Mouse (Mus musculus) left cerebral cortex, adult 18-20 months (tissue): Measurements from ENCODE around the gene Hist2h2bb. TPM values are rescaled to one million over a fixed set of nuclear protein-coding genes. Genes with fewer than 3 reads are reported as not detected.
A peak's percentile ranks its signal among the peaks of the same experiment; 100 is the strongest.
"Not testable (repeated sequence)": the region's sequence is repeated elsewhere in the genome, so short reads cannot be mapped to it uniquely, and the experiment has no call there.

ENCODE experiments used
- DNase-seq, 2 experiments: peaks; one replicate each; pipeline ENCODE4 v3.0.0; 2021 to 2022; ENCODE audit warnings: low spot score in 2 of 2, mixed read lengths in 1 of 2
- long read RNA-seq, 2 experiments: library from polyadenylated mRNA; stranded (forward); transcript quantifications; one replicate each; pipeline ENCODE4 v2.0.0; 2021
- total RNA-seq, 2 experiments: library from RNA; stranded (reverse); gene quantifications; 2 replicates each; pipeline ENCODE4 v1.2.3; 2021

Gene Hist2h2bb
- total RNA-seq: 100 to 1,000 TPM; 210 to 215 TPM
- long read RNA-seq, experiment 1: 0 reads
- long read RNA-seq, experiment 2: 0 reads

DNA sequence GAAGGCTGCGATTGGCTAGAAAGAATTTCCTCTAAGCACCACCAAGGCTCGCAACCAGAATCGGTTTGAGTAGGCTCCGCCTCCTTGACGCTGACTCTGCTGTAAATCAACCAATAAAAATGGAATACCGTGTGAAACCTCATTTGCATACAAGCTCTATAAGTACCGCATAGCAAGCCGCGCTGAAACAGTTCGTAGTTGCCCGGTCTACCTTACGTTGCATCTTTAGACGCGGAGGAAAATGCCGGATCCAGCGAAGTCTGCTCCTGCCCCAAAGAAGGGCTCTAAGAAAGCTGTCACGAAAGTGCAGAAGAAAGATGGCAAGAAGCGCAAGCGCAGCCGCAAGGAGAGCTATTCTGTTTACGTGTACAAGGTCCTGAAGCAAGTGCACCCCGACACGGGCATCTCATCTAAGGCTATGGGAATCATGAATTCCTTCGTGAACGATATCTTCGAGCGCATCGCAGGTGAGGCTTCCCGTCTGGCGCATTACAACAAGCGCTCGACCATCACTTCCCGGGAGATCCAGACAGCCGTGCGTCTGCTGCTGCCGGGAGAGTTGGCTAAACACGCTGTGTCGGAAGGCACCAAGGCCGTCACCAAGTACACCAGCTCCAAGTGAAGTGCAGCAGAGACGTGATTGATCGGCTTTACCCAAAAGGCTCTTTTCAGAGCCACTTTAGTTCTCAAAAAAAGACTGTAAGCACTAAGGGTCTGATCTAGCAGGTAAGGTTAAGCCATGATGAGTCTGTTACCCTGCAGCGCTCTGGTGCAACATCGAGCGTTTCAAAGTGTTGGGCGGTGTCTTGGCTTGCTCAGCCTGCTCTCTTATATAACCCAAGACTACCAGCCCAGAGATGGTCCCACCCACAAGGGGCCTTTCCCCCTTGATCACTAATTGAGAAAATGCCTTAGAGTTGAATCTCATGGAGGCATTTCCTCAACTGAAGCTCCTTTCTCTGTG, at the start of gene Hist2h2bb:
Gene Hist2h2bb (plus strand): TSS at position 242 of the 964 bp plus-strand sequence.
- DNase-seq: peak; percentile 85 to 91

DNA sequence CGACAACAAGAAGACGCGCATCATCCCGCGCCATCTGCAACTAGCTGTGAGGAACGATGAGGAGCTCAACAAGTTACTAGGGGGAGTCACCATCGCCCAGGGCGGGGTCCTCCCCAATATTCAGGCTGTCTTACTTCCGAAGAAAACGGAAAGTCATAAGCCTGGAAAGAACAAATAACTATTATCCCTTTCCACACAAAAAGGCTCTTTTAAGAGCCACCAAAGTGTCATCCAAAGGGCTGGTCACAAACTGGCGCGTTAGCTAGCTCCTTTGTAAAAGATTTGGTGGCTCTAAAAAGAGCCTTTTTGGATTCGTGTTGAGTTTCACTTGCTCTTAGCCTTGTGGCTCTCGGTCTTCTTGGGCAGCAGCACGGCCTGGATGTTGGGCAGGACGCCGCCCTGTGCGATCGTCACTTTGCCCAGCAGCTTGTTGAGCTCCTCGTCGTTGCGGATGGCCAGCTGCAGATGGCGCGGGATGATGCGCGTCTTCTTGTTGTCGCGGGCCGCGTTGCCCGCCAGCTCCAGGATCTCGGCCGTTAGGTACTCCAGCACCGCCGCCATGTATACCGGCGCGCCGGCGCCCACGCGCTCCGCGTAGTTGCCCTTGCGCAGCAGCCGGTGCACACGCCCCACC, 49.3 kb upstream of the Hist2h2bb start:
- DNase-seq: not testable (repeated sequence)

DNA sequence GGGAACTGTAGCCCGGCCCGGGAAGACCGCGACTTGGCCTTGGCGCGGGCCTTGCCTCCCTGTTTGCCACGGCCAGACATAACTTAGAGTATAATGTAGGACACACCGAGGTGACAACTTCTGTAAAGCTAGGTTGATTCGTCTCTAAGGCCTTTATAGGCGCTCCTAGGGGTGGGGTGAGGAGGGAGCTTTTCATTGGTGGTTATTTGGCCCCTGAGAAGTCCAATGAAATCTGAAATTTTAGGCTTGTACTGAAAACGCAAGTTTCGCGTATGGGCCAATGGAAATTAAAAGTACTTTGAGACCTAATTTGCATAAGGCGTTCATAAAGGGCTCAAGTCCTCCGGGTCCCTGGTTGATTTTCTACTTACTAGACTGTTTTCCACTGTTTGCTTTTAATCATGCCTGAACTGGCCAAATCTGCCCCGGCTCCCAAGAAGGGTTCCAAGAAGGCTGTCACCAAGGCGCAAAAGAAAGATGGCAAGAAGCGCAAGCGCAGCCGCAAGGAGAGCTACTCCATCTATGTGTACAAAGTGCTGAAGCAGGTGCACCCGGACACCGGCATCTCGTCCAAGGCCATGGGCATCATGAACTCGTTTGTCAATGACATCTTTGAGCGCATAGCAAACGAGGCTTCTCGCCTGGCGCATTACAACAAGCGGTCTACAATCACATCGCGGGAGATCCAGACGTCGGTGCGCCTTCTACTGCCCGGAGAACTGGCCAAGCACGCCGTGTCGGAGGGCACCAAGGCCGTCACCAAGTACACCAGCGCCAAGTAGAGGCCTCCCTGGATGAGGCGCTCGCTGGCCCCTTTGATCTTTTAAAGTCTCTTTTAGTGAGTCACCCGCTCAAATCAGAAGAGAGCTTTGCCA, 48.5 kb upstream of the Hist2h2bb start, which contains the start of the genes Hist2h2ac and Hist2h2be:
Gene Hist2h2ac (minus strand): TSS at position 116 of the 875 bp plus-strand sequence.
Gene Hist2h2be (plus strand): TSS at position 355 of the 875 bp plus-strand sequence.
- DNase-seq: peak; percentile 75 to 85

DNA sequence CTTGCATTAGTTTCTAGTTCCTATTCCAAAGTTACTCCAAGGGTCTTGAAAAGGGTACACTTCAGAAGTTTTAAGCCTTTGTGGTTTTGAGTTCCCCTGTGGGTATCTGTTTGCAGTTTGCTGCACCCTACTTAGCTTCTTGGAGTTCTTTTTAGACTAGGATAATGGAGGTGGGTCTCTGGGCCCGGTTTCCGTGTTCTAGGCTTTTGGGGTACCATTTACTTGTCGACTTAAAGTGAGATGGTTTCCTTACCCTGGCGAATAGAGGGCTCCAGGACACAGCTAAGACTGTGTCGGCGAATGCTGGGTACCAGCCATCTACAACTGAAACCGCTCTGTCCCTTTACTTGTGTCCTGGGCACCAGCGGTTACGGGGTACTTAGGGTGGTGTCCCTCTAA, 47.9 kb upstream of the Hist2h2bb start:
- no peak for DNase-seq

DNA sequence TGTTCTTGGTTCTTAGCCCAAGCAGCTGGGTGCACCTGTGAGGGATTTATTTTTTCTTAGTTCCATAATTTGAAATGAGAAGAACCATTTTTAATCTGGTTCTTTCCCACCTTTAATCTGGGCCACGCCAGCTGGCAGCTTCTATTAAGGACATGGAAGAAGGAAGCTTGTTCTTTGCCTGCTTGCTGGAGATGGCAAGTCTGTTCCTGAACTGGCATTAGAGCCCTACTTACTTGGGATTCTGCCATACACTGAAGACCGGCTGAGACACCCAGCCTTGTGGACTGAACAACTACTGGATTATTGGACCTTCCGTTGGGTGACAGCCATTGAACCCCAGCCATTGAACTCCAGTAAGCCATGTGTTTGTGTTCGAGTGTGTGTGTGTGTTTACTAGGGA, 46.8 kb upstream of the Hist2h2bb start:
- DNase-seq: no peak

DNA sequence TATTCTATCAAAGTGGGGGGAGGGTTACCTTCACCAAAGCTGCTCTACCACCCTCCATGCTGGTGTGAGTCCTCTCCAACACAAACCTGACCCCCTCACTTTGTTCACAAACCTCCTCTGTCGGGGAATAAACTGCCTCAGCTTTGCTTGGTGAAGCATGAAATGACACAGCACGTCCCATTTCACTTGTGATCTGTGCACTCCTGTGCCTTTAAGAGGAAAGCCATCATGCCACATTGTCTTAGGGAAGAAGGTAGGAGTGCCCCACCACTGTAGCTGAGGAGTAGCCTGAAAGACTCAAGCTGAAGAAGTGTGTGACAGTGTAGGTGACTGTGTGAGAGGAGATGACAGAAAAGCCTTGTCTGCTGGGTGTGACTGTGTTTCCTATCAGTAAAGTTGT, 44.1 kb upstream of the Hist2h2bb start:
- DNase-seq: no peak

DNA sequence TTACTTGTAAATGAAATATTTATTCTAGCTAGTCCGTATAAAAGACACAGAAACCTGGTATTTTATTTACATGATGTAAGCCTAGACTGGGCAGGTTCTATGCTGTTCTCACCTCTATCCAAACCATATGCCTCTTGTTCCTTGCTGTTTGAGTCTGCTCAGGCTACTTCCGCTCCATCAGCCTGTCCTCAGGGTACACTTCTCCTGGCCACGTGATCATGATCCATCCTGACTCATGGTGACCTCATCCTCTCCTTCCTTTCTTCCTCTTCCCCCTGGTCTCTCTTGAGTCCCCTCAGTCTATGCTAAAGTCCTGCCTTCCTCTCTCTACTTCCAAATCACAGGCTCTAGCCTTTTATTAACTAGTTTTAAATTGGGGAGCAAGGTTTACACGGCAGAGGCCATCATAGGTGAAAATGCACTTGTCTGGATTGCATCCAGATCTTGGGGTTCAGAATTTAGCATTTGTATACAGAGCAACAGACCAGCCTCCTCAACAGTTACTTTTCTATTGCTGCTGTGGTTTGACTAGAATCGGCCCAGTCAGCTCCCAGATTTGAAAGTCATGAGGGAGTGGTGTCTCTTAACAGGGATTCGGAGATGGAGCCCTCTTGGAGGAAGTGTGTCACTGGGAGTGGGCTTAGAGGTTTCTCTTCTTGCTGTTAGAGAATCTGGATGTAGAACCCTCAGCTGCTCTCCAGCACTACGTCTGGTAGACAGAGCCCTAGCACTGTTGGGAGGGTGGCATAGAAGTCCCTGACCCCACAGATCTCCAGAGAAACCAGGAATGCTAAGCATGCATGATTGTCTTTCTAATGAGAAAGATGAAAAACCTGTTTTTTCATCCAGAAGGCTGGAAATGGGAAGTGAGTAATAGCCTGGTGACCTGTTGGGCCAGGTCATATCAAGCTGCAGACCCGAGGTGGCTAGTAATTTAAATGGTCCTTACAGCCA, 42.6 kb upstream of the Hist2h2bb start:
- no peak for DNase-seq

DNA sequence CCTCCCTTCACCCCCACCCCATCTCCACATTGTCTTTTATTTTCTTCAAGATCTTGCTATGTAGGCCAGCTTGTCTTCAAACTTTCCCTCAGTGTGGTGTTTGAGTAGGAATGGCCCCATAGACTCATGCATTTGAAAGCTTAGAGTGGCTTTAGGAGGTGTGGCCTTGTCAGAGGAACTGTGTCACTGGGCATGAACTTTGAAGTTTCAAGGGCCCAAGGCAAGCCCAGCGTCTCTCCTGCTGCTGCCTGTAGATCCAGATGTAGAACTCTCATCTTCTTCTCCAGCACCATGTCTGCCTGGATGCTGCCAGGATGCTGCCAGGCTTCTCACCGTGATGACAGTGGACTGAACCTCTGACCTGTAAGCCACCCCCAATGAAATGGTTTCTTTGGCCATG, 40.7 kb upstream of the Hist2h2bb start:
- DNase-seq: no peak

DNA sequence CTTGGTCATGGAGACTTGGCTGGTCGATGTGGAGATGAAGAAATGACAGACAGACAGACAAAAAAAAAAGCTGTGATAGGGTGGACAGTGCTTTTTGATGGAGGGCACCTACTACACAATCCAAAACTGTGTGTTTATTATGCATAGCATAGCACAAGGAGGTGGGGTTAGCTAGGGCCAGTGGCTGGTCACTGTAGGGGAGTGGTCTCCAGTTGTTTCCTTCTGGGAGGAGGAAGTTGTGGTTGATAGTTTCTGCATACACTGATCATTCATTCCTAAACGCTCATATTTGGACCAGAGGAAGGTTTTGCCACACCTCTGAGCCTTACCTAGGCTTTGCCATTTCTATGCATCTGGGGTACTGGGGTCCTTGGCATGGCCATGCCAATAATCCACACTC, 39.1 kb upstream of the Hist2h2bb start:
- DNase-seq: no peak

DNA sequence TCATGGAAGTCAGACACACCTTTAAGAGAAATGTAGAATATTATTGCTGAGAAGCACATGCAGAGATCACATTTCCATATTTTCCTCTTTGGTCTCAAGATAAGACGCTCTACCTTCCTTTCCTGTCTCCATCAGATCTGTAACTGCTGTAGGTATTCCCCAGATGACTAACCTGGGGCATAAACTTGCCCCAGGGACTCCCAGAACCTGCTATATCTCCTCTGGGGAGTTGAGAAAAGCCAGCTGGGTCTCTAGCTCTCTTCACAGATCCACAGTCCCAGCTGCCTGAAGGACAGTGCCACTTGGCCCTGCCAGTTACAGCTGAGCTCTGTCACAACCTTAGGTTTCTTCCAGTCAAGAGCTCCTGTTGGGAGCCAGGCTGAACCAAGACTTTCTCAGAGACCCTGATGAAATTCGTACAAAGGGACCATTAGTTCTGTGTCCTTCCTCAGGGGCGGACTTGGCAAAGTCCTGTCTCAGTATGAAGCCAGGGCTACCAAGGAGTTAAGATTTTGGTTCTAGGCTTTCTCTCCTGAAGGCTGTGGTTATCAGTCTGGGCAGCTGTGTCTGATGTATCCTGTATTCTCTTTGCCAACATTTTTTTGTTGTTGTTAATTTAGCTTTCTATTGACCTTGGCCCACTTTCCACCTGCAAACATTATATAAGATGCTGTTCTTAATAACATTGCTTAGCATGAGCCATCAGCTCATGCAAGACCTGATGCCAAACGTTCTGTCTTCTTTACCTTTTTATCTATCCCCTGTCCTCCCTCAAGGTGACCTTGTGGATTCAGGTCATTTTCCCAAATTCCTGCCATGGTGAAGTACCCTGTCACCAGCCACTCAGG, 38.4 kb upstream of the Hist2h2bb start:
- no peak for DNase-seq

DNA sequence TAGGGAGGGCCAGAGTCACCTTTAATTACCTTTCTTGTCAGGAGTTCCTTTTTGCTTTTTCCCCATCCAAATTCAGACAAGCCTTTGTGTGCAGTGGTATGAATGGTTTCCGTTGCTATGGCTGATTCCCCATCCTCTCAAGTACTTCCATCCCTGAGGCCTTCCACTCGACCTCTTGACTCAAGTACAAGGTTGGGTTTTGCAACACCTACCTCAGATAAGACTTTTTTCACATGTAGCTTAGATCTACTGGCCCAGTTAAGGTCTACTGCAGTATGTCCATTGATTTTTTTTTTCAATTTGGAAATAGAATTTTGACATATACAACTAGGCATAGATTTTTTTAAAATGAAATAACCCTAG, 37.8 kb upstream of the Hist2h2bb start:
- no peak for DNase-seq

DNA sequence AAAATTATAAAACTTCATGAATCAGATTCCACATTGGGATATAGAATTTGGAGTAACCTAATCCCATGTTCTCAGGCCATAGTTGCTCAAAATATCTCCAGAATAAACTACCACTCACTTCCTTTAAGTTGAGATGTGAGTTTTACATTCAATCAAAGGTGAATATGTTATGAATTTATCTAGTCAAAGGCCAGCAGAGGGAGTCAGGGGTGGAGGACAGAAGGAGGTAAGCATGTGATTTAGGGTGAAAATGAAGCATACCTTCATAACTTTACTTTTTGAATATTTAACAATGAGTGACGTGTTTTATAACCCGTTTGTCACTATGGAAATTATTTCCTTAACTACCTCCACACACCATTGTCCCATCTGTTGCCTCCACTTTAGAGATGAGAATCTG, 34.6 kb upstream of the Hist2h2bb start:
- no peak for DNase-seq

DNA sequence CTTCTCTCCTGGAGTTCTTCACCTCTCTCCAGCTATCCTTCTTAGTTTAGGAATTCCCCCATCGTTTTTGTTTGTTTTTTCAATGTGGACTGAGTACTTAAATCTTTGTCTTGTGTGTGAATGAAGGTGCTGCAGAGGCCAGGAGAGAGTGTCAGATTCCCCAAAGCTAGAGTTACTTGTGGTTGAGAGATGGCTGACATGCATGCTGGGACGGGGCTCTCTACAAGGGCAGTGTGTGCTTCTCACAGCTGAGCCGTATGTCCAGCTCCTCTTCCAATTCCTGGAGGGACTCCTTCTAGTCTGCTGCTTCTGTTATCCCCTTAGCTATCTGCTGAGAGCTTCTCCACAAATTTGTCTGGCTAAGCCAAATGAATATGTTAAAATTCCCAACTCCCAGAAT, 33.7 kb upstream of the Hist2h2bb start:
- no peak for DNase-seq

DNA sequence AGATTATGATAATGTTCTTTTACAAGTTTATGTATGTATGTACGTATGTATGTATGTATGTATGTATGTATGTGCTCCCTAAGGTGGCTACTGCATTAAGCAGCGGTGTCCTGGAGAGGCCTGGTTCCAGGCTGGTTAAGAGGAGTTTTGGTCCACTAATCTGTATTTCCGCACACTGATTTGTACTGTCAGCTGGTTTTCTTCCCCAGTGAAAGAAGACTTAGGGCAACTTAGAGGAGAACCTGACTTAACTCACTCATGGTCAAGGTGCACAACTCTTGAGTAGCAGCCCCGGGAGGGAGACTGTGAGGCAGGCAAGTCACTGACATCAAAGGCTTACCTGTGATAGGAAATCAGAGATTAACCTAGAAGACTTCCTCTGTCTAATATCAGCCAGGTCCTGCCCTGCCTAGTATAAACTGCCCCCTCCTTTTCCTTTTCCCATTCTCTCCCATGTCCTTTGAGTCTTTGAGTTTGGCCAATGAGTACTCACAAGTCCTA, 32.7 kb upstream of the Hist2h2bb start:
- DNase-seq: no peak

DNA sequence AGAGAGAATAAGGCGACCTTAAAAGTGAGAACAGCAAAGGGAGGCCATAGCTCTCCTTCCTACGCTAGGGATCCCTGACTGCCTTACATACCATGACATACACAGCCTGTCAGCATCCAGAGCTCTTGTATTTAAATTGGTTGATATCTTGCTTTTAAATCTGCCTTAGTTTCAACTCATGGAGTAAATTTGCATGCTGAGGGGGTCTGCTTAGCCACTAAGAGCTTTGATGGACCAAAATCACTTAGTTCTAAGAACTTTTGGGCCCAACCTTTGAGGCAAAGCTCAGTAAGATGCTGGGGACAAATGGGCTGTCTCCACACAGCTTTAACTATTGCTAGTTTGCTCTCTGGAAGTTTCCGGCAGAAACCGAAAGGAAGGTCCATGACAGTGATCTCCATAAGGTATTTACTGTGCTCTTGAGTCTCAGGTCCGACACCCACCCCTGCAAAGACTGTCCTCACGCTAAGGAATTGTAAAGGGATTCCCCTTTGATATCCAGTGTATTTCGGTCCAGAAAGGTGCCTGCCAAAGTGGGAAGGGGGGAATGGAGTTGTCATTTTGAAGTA, 32.1 kb upstream of the Hist2h2bb start:
- DNase-seq: no peak

DNA sequence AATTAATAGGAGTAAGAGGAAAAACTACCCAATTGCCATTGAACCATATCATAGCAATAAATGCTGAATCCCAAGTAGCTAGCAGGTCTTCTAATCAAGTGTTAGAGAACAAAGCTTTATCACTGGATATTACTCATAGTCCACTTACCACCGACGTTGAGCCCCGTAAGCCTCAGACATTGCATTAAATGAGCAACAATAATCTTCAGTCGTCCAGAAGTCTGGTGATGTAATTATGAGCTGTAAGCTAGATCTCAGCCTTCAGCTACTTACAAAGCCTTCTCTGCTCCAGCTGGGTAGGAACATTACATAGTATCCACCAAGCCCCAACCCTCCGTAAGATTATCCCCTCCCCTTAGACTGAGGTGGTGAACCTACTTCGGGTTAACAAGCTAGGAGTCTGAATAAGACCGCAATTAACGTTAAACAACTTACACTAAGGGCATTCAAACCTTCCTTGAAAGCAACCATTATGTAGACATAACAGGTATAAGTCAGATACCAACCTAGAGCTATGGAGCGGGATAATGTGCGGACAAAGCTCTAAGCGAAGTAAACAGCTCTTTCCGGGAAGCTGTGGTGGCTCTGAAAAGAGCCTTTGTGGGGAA, 31.5 kb upstream of the Hist2h2bb start:
- DNase-seq: no peak

DNA sequence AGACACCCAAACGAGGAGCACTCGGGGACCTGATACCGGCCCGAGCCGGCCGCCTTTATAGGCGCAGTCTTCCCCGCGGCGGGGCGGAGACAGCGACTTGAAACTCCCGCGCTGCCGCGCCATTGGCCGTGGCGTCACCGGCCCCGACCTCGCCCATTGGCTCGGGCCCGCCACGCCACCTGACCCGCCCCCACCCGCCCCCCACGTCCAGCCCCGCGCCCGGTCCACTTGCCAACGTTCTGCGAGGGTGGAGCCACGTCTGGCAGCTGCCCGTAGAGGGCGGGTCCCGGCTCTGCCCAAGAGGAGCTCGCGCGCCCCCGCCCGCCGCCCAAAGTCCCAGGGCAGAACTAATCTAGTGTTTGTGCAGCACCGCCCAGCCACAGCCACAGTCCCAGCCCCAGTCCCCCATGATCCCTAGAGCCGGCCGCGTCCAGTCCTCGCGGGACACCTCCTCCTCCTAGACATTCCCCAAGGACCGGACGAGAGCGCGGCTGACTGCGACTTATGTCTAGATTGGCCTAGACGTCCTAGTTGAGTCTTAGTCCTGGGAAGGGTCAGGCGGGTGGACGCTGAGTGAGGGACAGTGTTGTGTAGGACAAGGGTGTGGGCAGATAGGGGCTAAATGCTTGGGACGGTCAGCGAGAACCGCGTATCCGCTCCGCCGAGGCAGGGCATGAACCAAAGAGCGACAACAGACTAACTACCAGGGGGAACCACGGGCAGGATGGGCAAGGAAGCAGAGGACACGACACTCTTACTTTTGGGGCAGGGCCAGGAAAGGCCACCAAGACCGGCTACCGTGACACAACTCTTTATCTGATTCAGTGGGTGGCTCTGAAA, 30.4 kb upstream of the Hist2h2bb start, which contains the start of gene Hist2h3c2:
Gene Hist2h3c2 (minus strand): TSS at position 174 of the 840 bp plus-strand sequence.
- DNase-seq: peak in 1 of 2 experiments; percentile 25
